Mouse (Mus musculus): ENCODE results near the gene C2cd2l.
"Not testable (repeated sequence)": the region's sequence is repeated elsewhere in the genome, so short reads cannot be mapped to it uniquely, and the experiment has no call there.

GRCm38 (mm10) chr9:44336513-44336912, 16.4 kb upstream of the C2cd2l start:
- not testable (repeated sequence) for TF ChIP-seq POLR2A (IDR thresholded peaks at IDR 0.05; ENCODE audit: control insufficient read depth, low read depth, low read length); CTCF (IDR thresholded peaks at IDR 0.05; ENCODE audit: control insufficient read depth, insufficient read depth, insufficient replicate concordance, low read depth, low read length)
